Mouse (Mus musculus): ENCODE data around the gene Lhfpl4. TPM values are rescaled to one million over a fixed set of nuclear protein-coding genes. Genes with fewer than 3 reads are reported as not detected.

The Lhfpl4 gene
- total and polyA plus RNA-seq, 3 experiments: 3.2 to 8.9 (median 7.1) TPM

DNA sequence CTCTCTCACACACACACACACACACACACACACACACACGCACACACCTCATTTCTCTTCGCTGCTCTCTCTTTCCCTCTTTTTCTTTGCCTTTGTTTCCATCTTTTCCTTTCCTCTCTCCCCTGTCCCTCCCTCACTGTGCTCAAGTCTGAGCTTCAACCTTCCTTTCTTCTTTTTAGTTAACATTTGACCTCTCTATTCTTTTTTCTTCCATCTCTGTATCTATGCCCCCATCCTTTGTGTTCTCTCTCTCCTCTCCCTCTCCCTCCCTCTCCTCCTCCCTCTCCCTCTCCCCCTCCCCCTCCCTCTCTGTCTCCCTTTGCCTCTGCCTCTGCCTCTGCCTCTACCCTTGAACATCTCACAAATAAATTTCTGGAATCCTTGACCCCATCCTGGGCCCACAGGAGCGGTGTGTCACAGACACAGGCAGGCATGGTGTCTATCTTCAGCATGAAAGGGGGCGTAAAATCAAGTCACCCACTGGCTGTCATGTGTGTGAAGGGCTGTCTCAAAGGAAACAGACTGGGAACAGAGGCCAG is 15.9 kb downstream of the Lhfpl4 start:
- H3K27me3 ChIP-seq (replicated peaks): no peaks in the 10 kb centered on the region
- H3K9ac ChIP-seq (ENCODE audit: insufficient read depth, low read depth): no peak overlapping the region
- no peaks in the 10 kb centered on the region for H3K9me3 ChIP-seq (replicated peaks; ENCODE audit: low read length)
- H3K79me2 ChIP-seq (replicated peaks; ENCODE audit: control insufficient read depth, extremely low read depth, insufficient read depth, poor library complexity, severe bottlenecking): no peaks in the 10 kb centered on the region
- no peak overlapping the region for H3K4me3 ChIP-seq (replicated peaks in 1 of 3; ENCODE audit: low read depth in 2 of 3, low read length in 2 of 3, poor library complexity in 1 of 3)
- no peak overlapping the region for H3K27ac ChIP-seq (ENCODE audit: insufficient read depth, low read depth)
- no peak overlapping the region for H3K4me2 ChIP-seq (ENCODE audit: insufficient read depth, low read depth, poor library complexity, severe bottlenecking)
- H3K4me1 ChIP-seq (ENCODE audit: control insufficient read depth in 1 of 2, insufficient read depth in 2 of 2): peaks cover 0 to 4% of the 10 kb centered on the region in 2 experiments; a peak in 1 of 4 replicates
- peaks cover 0 to 35% of the 10 kb centered on the region in 2 experiments for H3K36me3 ChIP-seq (replicated peaks in 1 of 2; ENCODE audit: control insufficient read depth in 1 of 2, insufficient read depth in 1 of 2, low read length in 1 of 2)
- dilution Hi-C loops (cut with MboI; ENCODE audit: extremely low pct_ligation_motif_present, extremely low pct_unique_long_range_greater_than_20kb, low sequenced_read_pairs): no loop called here
- DNase-seq (ENCODE audit: extremely low read depth): no peak
- in situ Hi-C loops (cut with MboI; ENCODE audit: low pct_ligation_motif_present, low pct_unique_long_range_greater_than_20kb, low sequenced_read_pairs): no loop called here
- TF ChIP-seq POLR2AphosphoS2 (IDR thresholded peaks at IDR 0.05; ENCODE audit: low read depth, low read length): no peak
- TF ChIP-seq RCOR1 (conservative IDR thresholded peaks at IDR 0.05; ENCODE audit: low read depth, low read length): no peak
- TF ChIP-seq EP300 (IDR thresholded peaks at IDR 0.05; ENCODE audit: low read length): no peak
- no peak for TF ChIP-seq BHLHE40 (IDR thresholded peaks at IDR 0.05; ENCODE audit: low read depth, low read length)
- no peak for TF ChIP-seq ETS1 (conservative IDR thresholded peaks at IDR 0.05; ENCODE audit: low read depth, low read length)
- TF ChIP-seq NELFE (IDR thresholded peaks at IDR 0.05; ENCODE audit: low read depth, low read length): no peak
- TF ChIP-seq ELF1 (IDR thresholded peaks at IDR 0.05; ENCODE audit: low read depth, low read length): no peak
- TF ChIP-seq SMC3 (IDR thresholded peaks at IDR 0.05; ENCODE audit: low read depth, low read length): no peak
- TF ChIP-seq PAX5 (IDR thresholded peaks at IDR 0.05; ENCODE audit: low read length): no peak

DNA sequence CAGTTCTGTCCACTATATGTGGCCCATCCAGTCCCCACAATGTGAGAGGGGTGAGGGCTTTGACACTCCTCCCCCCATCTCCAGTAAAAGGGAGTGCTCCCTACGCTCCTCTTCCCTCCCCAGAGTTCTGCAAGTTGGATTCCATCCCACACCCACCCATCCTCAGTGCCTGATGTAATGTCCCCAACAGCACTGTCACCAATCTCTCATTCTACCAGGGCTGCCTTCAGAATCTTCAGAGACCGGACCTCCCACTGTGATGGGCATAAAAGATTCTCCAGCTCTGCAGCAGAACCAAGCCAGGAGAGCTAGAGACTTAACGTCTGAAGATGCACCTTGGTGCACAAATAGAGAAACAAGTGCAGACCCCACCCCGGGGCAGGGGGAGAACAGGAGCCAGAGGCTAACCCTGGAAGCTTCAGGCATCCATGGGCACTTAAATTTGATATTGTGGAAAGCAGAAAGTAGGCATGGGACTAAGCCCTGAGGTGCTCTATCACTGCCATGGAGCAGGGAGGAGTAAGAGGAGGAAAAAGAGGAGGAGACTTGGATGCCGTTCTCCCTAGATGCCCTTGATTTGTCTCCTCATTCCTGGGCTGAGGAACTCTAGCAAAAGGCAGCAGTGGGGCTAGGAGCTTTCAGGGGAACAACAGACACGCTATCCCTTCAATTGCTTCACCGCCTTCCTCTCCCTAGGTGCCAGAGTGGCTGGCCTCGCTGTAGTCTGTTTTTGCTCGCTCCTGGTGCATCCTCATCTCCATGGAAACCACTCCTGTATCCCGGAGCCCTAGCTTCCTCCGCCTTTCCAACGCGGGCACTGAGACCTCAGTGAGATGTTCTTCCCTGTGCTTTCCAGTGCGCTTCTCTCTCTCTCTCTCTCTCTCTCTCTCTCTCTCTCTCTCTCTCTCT is 16.6 kb downstream of the Lhfpl4 start:
- peaks cover 0 to 7% of the 10 kb centered on the region in 2 experiments; a peak in 1 of 4 replicates for H3K4me1 ChIP-seq (ENCODE audit: control insufficient read depth in 1 of 2, insufficient read depth in 2 of 2)
- no peak for TF ChIP-seq ETS1 (conservative IDR thresholded peaks at IDR 0.05; ENCODE audit: low read depth, low read length)
- no peak for TF ChIP-seq HCFC1 (IDR thresholded peaks at IDR 0.05; ENCODE audit: low read depth, low read length)
- no peak for TF ChIP-seq ELF1 (IDR thresholded peaks at IDR 0.05; ENCODE audit: low read depth, low read length)
- no peak for TF ChIP-seq MYC (IDR thresholded peaks at IDR 0.05; ENCODE audit: low read depth, low read length)
- no peak for TF ChIP-seq E2F4 (IDR thresholded peaks at IDR 0.05; ENCODE audit: insufficient replicate concordance, low read depth, low read length)
- TF ChIP-seq MXI1 (IDR thresholded peaks at IDR 0.05; ENCODE audit: low read depth, low read length): no peak
- no peak for TF ChIP-seq ZMIZ1 (IDR thresholded peaks at IDR 0.05; ENCODE audit: low read depth, low read length)
- TF ChIP-seq CTCF (conservative IDR thresholded peaks at IDR 0.05 in 1 of 2, IDR thresholded peaks at IDR 0.05 in 1 of 2; ENCODE audit: low read depth in 2 of 2, low read length in 2 of 2): no peak
- no peak for TF ChIP-seq KAT2A (IDR thresholded peaks at IDR 0.05; ENCODE audit: insufficient replicate concordance, low read length)
- TF ChIP-seq EP300 (IDR thresholded peaks at IDR 0.05; ENCODE audit: low read length): no peak
- TF ChIP-seq PAX5 (IDR thresholded peaks at IDR 0.05; ENCODE audit: low read length): no peak
- no peak for TF ChIP-seq JUN (IDR thresholded peaks at IDR 0.05; ENCODE audit: insufficient read depth, low read depth, low read length)
- no peak for TF ChIP-seq MAZ (IDR thresholded peaks at IDR 0.05; ENCODE audit: low read depth, low read length)
- TF ChIP-seq SMC3 (IDR thresholded peaks at IDR 0.05; ENCODE audit: low read depth, low read length): no peak
- TF ChIP-seq UBTF (IDR thresholded peaks at IDR 0.05; ENCODE audit: low read depth, low read length): no peak
- no peak for TF ChIP-seq CHD2 (IDR thresholded peaks at IDR 0.05; ENCODE audit: low read length)
- TF ChIP-seq TCF12 (IDR thresholded peaks at IDR 0.05; ENCODE audit: low read depth, low read length): no peak
- no peak for TF ChIP-seq BHLHE40 (IDR thresholded peaks at IDR 0.05; ENCODE audit: low read depth, low read length)

More for the DNA sequence above, 16.6 kb downstream of the Lhfpl4 start:
- H3K36me3 ChIP-seq (replicated peaks in 1 of 2; ENCODE audit: control insufficient read depth in 1 of 2, insufficient read depth in 1 of 2, low read length in 1 of 2): peaks cover 0 to 33% of the 10 kb centered on the region in 2 experiments
- in situ Hi-C loops (cut with MboI; ENCODE audit: low pct_ligation_motif_present, low pct_unique_long_range_greater_than_20kb, low sequenced_read_pairs): no loop called here
- no peaks in the 10 kb centered on the region for H3K9me3 ChIP-seq (replicated peaks; ENCODE audit: low read length)
- H3K9ac ChIP-seq (ENCODE audit: insufficient read depth, low read depth): no peak overlapping the region
- dilution Hi-C loops (cut with MboI; ENCODE audit: extremely low pct_ligation_motif_present, extremely low pct_unique_long_range_greater_than_20kb, low sequenced_read_pairs): no loop called here
- no peak overlapping the region for H3K4me3 ChIP-seq (replicated peaks in 1 of 3; ENCODE audit: low read depth in 2 of 3, low read length in 2 of 3, poor library complexity in 1 of 3)
- H3K79me2 ChIP-seq (replicated peaks; ENCODE audit: control insufficient read depth, extremely low read depth, insufficient read depth, poor library complexity, severe bottlenecking): no peaks in the 10 kb centered on the region
- H3K4me2 ChIP-seq (ENCODE audit: insufficient read depth, low read depth, poor library complexity, severe bottlenecking): no peak overlapping the region
- no peak overlapping the region for H3K27ac ChIP-seq (ENCODE audit: insufficient read depth, low read depth)
- DNase-seq (ENCODE audit: extremely low read depth): no peak
- H3K27me3 ChIP-seq (replicated peaks): no peaks in the 10 kb centered on the region

All from CH12.LX (cell line).